Comparison of ENCODE assay signal across 8 mouse cellular contexts in the genomic region with DNA sequence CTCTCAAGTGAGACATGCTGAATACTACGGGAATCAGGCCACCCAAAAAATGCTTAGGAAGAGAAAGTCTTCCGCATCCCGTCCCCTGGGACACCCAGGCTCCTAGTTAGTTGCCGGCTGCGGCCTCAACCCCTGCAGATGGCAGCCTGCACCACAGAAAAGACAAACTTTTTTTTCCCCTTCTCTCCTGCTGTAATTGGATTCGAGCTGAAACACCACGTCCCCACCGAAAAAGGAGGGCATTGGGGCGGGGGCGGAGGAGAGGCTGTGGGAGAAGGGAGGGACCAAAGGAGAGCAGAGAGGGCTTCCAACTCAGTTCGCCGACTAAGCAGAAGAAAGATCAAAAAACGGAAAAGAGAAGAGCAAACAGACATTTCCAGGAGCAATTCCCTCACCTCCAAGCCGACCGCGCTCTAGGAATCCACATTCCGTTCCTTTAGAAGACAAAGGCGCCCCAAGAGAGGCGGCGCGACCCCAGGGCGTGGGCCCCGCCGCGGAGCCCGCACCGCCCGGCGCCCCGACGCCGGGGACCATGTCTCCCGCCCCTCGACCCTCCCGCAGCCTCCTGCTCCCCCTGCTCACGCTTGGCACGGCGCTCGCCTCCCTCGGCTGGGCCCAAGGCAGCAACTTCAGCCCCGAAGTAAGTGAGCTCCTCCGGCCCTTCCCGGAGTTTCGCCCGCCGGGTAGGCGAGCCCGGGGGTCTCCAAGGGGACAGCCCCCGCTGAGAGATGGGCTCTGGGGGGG. TPM values are rescaled to one million over a fixed set of nuclear protein-coding genes. Genes with fewer than 3 reads are reported as not detected.
A peak's percentile ranks its signal among the peaks of the same experiment; 100 is the strongest.
DNase-seq lines count a peak whose midpoint lies in the region; ATAC-seq and TF ChIP-seq lines count a peak whose summit lies in the region.

Gene Mmp14 (plus strand): TSS at position 279 of the 744 bp plus-strand sequence.

- no peaks in the 10 kb centered on the region for H3K9me3 ChIP-seq in forebrain, embryonic 12.5 days

- H3K4me1 ChIP-seq in forebrain, embryonic 12.5 days, result peaks cover 59% of the 10 kb centered on the region

- TF ChIP-seq CTCF in C2C12 (IDR thresholded peaks at IDR 0.05; ENCODE audit: control insufficient read depth, insufficient read depth, insufficient read length), result no peak

- WGBS in forebrain, embryonic 12.5 days, result under 1% methylated on average over 48 of the region's 49 CpGs

- H3K27me3 ChIP-seq in C2C12 (ENCODE audit: control insufficient read depth, insufficient read depth, insufficient read length), result no peaks in the 10 kb centered on the region
- H3K27me3 ChIP-seq in forebrain, embryonic 12.5 days, result peaks cover 16% of the 10 kb centered on the region; the same call in 1 of the 2 replicates

- ATAC-seq in forebrain, embryonic 12.5 days (ENCODE audit: low FRiP score), result peak; percentile 36
- ATAC-seq in granulocyte monocyte progenitor cell, adult 5-6 weeks (replicated peaks; ENCODE audit: poor library complexity, severe bottlenecking), result no peak

- peak within 1 kb of the TSS; percentile 89 for H3K4me3 ChIP-seq in C2C12 (ENCODE audit: insufficient read depth, poor library complexity, severe bottlenecking)
- peak within 1 kb of the TSS; percentile 63 for H3K4me3 ChIP-seq in forebrain, embryonic 12.5 days (replicated peaks)

- DNase-seq in adrenal gland, adult (ENCODE audit: inconsistent age in 2 of 2, low spot score in 1 of 2), result peak; percentile 82 to 92
- peak; percentile 85 to 86 for DNase-seq in heart, postnatal 10 days
- DNase-seq in layer of hippocampus, postnatal 36 days, result peak; percentile 56 to 62
- DNase-seq in lung, postnatal 25 days (ENCODE audit: low spot score), result peak; percentile 74
- peak; percentile 78 to 79 for DNase-seq in right cerebral cortex, postnatal 10 days (ENCODE audit: low spot score in 2 of 2)

- peaks cover 38% of the 10 kb centered on the region for H3K36me3 ChIP-seq in C2C12 (ENCODE audit: control insufficient read depth, insufficient read depth)
- peaks cover 14% of the 10 kb centered on the region for H3K36me3 ChIP-seq in forebrain, embryonic 12.5 days (replicated peaks)

- H3K4me2 ChIP-seq in forebrain, embryonic 12.5 days, result peak within 1 kb of the TSS; percentile 65

- H3K79me3 ChIP-seq in C2C12 (ENCODE audit: low read depth), result peaks cover 48% of the 10 kb centered on the region

- H3K79me2 ChIP-seq in C2C12 (ENCODE audit: control insufficient read depth, insufficient read depth), result peaks cover 92% of the 10 kb centered on the region

- peak within 1 kb of the TSS; percentile 88 for H3K9ac ChIP-seq in forebrain, embryonic 12.5 days

- intact Hi-C loops in heart, postnatal 10 days (cut with DNase I), result loop anchor here (2.0 kb wide), 1 partner anchor 17 kb away; no protein-coding TSS in a partner anchor

- H3K27ac ChIP-seq in forebrain, embryonic 12.5 days, result peak within 1 kb of the TSS; percentile 91

- peak within 1 kb of the TSS; percentile 72 for H3ac ChIP-seq in C2C12 (ENCODE audit: control insufficient read depth, insufficient read length, low read depth)

TF ChIP-seq in C2C12, 6 proteins besides CTCF, POLR2A, EP300 and RAD21:
- TF ChIP-seq MYOG (IDR thresholded peaks at IDR 0.05; ENCODE audit: control insufficient read depth, extremely low read depth, insufficient read length), result no peak
- no peak for TF ChIP-seq USF1 (IDR thresholded peaks at IDR 0.05; ENCODE audit: low read depth)
- TF ChIP-seq CEBPB (IDR thresholded peaks at IDR 0.05; ENCODE audit: low read depth), result no peak
- TF ChIP-seq FOSL1 (IDR thresholded peaks at IDR 0.05; ENCODE audit: insufficient read depth, low read length, poor library complexity, severe bottlenecking), result no peak
- TF ChIP-seq MAX (IDR thresholded peaks at IDR 0.05), result no peak
- no peak for TF ChIP-seq MYOD1 (IDR thresholded peaks at IDR 0.05; ENCODE audit: control insufficient read depth, insufficient read length, low read depth)

RNA-seq across cellular contexts. Expression of gene Mmp14, which starts in this region (rescaled TPM):
- 118 TPM for polyA plus RNA-seq in C2C12 (2012; fragmentation: generic; extraction: Trizol)
- polyA plus RNA-seq in forebrain, embryonic 12.5 days (2016; fragmentation: Nextera tagmentation; extraction: Ambion mirVana), result 76.0 and 79.2 TPM in 2 replicates
- total RNA-seq in heart, postnatal 10 days (2021), result 100 to 1,000 TPM; 106 to 116 TPM
- total RNA-seq in layer of hippocampus, postnatal 36 days (2021), result 10 to 100 TPM; 18.3 to 20.0 TPM
- not detected in 2 replicates for total RNA-seq in granulocyte monocyte progenitor cell, adult 5-6 weeks (2014; fragmentation: Nextera tagmentation)
- total RNA-seq in granulocyte monocyte progenitor cell, adult 5-6 weeks (2017), result not detected in 2 replicates

Comparison
In these comparisons a context has a peak if more than half of its experiments do, and no peak if none do; other contexts are left out.
1. RNA of gene Mmp14 (total RNA-seq): 106 to 116 TPM in heart, postnatal 10 days and 18.3 to 20.0 TPM in layer of hippocampus, postnatal 36 days; not detected in granulocyte monocyte progenitor cell, adult 5-6 weeks; every median in the first group is over 10 times any median in the second.
2. RNA of gene Mmp14 (total RNA-seq): 106 to 116 TPM in heart, postnatal 10 days; 18.3 to 20.0 TPM in layer of hippocampus, postnatal 36 days; every median in the first group is over 4 times any median in the second.
3. Peak in every context shown above with its lines, with median percentiles within 50 percentile points of each other: DNase-seq.